Mouse (Mus musculus): ENCODE results near the gene Iqck. TPM values are rescaled to one million over a fixed set of nuclear protein-coding genes. Genes with fewer than 3 reads are reported as not detected.

Gene Iqck
- polyA plus RNA-seq, 1 experiment from 2014 or later = 4.9 TPM

DNA sequence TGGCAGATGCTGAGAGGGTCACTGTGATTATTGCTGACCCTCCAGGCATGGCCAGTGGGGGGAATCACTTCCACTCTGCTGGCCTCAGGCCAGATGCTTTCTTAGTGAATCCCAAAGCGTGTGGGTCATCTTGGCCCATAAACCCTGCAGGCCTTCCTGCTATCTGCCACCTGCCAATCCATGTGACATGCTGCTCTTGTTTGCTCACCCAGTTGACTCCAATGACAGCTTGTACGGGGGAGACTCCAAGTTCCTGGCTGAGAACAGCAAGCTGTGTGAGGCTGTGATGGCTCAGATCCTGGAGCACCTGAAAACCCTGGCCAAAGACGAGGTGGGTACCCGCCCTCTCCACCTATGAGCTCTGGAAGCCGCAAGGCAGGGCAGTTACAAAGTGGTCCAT is 17.7 kb upstream of the Iqck start:
- no peaks in the 10 kb centered on the region for H3K4me1 ChIP-seq
- H3K9ac ChIP-seq = no peak overlapping the region
- no peak overlapping the region for H3K4me2 ChIP-seq (replicated peaks)
- no peak for ATAC-seq (ENCODE audit: low FRiP score)
- no peak overlapping the region for H3K4me3 ChIP-seq
- peaks cover 90% of the 10 kb centered on the region for H3K36me3 ChIP-seq
- no peaks in the 10 kb centered on the region for H3K9me3 ChIP-seq (replicated peaks)
- H3K27me3 ChIP-seq = no peaks in the 10 kb centered on the region
- no peak overlapping the region for H3K27ac ChIP-seq
- WGBS = 88% methylated on average over 5 of the region's 5 CpGs

DNA sequence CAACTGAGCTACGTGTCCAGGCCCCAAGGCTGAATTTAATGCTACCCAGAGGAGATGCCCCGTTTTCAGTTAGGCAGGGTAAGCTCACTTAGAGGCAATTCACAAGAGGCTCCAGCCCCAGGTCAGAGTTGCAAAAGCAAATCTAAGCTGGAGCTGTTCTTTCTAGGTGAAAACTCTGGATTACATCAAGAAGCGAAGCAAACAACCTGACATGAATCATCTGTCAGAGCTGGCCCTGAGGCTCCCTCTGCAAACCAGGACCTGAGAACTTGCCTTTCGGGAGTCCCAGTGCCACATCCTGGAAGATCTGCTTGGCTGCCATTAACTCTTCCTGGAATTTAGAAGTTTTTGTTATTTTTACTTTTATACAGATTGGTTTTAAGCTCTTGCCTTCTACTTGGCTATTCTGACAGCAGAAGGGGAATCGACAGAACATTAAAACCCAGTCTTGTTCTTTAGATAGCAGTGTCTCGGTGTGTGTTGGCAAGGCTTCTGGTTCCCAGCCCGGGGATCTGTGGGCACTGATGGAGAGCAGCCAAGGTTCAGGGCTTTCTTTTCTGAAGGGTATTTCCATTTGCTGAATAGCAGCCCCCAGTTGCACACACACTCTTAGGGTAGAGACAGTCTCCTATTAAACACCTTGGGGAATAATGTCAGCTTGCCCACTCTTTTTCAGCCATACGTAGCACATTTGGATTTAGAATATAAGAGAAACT is 14.4 kb upstream of the Iqck start:
- H3K4me2 ChIP-seq (replicated peaks) = no peak overlapping the region
- ATAC-seq (ENCODE audit: low FRiP score) = no peak
- H3K9ac ChIP-seq = no peak overlapping the region
- H3K4me1 ChIP-seq = no peaks in the 10 kb centered on the region
- H3K4me3 ChIP-seq = no peak overlapping the region
- no peak overlapping the region for H3K27ac ChIP-seq
- H3K27me3 ChIP-seq = no peaks in the 10 kb centered on the region
- H3K9me3 ChIP-seq (replicated peaks) = no peaks in the 10 kb centered on the region
- WGBS = 90% methylated on average over 8 of the region's 8 CpGs
- peaks cover 93% of the 10 kb centered on the region for H3K36me3 ChIP-seq

DNA sequence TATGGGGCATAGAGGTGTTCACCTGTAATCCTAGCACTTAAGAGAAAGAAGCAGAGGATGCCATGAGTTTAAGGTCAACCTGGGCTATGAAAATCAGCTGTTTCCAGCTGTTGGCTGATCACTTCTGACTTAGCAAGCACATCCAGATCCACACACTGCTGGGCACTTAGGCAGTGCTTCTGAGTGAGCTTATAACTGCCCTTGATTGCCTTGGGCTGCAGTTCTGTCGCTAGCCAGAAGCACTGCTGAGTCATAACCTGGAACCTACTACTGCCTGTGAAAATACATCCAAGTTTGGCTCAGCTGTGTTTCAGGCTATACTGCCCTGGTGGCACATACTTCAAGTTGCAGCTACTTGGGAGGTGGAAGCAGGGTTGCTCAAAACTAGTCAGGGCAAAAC is 13.8 kb upstream of the Iqck start:
- peaks cover 93% of the 10 kb centered on the region for H3K36me3 ChIP-seq
- no peaks in the 10 kb centered on the region for H3K27me3 ChIP-seq
- 57% methylated on average over 1 of the region's 1 CpGs for WGBS
- H3K4me1 ChIP-seq = no peaks in the 10 kb centered on the region
- H3K4me3 ChIP-seq = no peak overlapping the region
- no peak overlapping the region for H3K27ac ChIP-seq
- no peaks in the 10 kb centered on the region for H3K9me3 ChIP-seq (replicated peaks)
- H3K9ac ChIP-seq = no peak overlapping the region
- no peak for ATAC-seq (ENCODE audit: low FRiP score)
- H3K4me2 ChIP-seq (replicated peaks) = no peak overlapping the region

DNA sequence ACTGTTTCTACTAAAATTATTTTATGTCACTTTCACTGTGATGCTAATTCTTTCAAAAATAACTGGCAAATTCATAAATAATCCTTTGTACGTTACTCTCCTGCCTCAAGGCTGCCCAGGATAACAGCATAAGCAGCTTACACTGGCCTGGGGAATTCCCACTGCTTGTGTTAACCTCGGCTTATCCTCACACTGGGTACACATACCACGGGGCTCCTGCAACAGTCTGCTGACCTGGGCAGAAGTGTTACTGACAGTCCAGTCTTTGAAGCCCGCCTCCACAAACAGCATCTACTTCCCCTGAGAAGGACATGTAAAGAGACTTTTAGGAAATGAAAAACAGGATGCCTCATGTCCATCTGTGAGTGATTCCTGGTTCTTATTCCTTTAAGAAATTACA is 12.6 kb upstream of the Iqck start:
- H3K27ac ChIP-seq = no peak overlapping the region
- 73% methylated on average over 4 of the region's 4 CpGs for WGBS
- no peak overlapping the region for H3K4me3 ChIP-seq
- H3K27me3 ChIP-seq = no peaks in the 10 kb centered on the region
- H3K36me3 ChIP-seq = peaks cover 92% of the 10 kb centered on the region
- H3K4me2 ChIP-seq (replicated peaks) = no peak overlapping the region
- H3K4me1 ChIP-seq = no peaks in the 10 kb centered on the region
- H3K9me3 ChIP-seq (replicated peaks) = no peaks in the 10 kb centered on the region
- no peak overlapping the region for H3K9ac ChIP-seq
- no peak for ATAC-seq (ENCODE audit: low FRiP score)

DNA sequence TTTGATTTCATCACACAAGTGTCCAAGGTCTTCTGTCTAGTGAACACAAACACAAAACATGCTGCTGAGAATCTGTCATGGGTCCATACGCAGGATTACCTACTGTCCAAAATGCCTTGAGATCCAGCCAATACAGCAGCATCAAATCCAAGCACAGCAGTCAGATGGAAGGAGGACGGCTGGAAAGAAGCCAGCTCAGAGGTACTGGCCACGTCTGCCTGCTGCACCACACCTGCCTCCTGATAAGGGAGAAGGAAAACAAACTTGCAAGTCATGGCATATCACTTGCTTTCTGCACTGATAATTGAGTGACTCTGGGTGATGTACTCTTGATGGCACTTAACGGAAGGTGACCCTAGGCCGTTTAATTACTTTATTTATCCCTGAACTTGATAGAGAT is 10.4 kb upstream of the Iqck start:
- Histone ChIP-seq H3K4me1 (no peaks in the 10 kb centered on the region), H3K27ac (no peak overlapping the region), H3K4me2 (replicated peaks) (no peak overlapping the region), H3K9ac (no peak overlapping the region), H3K36me3 (peaks cover 90% of the 10 kb centered on the region), H3K27me3 (no peaks in the 10 kb centered on the region), H3K4me3 (no peak overlapping the region), H3K9me3 (replicated peaks) (no peaks in the 10 kb centered on the region)
- 92% methylated on average over 5 of the region's 5 CpGs for whole genome bisulfite sequencing
- no peak for ATAC-seq (ENCODE audit: low FRiP score)

DNA sequence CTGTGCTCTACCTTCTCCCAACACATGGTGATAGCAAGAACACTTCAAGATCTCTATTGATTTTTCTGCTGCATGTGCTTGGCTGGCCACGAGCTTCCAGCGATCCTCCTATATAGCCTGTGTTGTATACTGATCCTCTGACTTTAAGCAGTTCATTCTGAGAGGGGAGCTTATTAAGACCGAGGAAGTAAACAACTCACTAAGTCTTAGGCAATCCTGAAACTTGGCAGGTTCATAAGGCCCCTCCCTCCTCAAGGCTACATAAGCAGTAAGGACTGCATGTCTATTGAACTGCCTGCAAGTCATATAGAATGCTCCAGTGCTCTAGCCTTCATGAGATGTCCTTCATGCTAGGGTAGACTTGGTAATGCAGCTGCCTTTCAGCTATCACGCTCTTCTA is 9.2 kb upstream of the Iqck start:
- Histone ChIP-seq H3K27ac (no peak overlapping the region), H3K4me3 (no peak overlapping the region), H3K36me3 (peaks cover 92% of the 10 kb centered on the region), H3K9ac (no peak overlapping the region), H3K27me3 (no peaks in the 10 kb centered on the region), H3K9me3 (replicated peaks) (no peaks in the 10 kb centered on the region), H3K4me2 (replicated peaks) (no peak overlapping the region), H3K4me1 (no peaks in the 10 kb centered on the region)
- ATAC-seq (ENCODE audit: low FRiP score) = no peak
- WGBS = 97% methylated on average over 4 of the region's 4 CpGs

DNA sequence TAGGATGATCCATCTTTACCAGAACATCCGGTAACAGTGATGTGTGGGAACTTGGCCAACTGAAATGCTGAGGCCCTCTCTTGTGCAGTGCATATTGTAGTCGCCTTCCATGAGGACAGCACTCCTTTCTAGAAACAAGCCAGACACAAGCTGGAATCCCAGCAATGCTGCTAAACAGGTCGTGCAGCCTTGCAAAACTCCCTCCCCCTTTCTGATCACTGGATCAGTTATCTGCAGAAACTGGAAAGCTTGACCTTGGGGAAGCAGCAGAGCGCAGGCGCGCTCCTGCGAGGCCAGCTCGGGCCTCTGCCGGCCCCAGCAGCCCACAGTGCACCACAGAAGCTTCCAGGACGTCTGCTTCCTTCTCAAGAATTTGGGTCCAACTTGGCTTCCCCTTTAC is 6.8 kb upstream of the Iqck start:
- ATAC-seq (ENCODE audit: low FRiP score) = no peak
- Histone ChIP-seq H3K4me3 (no peak overlapping the region), H3K9ac (no peak overlapping the region), H3K27me3 (no peaks in the 10 kb centered on the region), H3K4me1 (0 out of 2 replicates have a peak, but pooled peaks cover 4% of the 10 kb centered on the region), H3K4me2 (replicated peaks) (no peak overlapping the region), H3K36me3 (peaks cover 94% of the 10 kb centered on the region), H3K9me3 (replicated peaks) (no peaks in the 10 kb centered on the region), H3K27ac (no peak overlapping the region)
- WGBS = 85% methylated on average over 10 of the region's 10 CpGs

DNA sequence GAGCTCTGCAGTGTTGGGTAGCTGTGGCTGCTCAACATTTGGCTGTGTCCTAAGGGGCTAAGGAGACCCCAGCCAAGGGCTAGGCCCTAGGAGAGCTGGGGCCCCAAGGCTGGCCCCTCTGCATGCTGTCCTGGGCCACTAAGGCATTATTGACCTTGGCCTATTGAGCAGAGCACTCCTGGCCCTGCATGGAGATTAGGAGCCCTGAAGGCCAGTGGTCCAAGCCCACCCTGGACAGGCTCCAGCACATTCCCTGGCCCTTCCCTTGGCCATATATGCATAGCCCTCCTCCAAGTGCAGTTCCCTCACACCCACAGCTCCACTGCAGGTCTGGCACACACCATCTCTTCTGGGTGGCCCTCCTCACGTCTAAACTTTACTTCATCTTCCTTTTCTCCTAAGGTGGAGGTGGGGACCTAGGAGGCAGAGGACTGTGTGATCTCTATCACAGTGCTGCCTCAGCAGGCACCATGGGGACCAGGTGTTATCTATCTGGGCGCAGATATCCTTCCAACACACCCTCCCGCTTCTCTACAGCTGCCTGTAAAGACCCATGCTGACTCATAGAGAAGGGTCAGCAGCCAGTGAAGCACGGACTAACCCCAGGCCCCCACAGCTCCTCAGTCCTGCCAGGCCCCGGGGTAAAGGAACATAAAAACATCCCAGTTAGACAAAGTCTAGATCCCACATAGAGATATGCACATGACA is 5.9 kb upstream of the Iqck start:
- Histone ChIP-seq H3K4me1 (peaks cover 12% of the 10 kb centered on the region), H3K9me3 (replicated peaks) (no peaks in the 10 kb centered on the region), H3K4me2 (replicated peaks) (no peak overlapping the region), H3K27me3 (no peaks in the 10 kb centered on the region), H3K36me3 (peaks cover 85% of the 10 kb centered on the region), H3K4me3 (no peak overlapping the region), H3K27ac (no peak overlapping the region), H3K9ac (no peak overlapping the region)
- WGBS = 88% methylated on average over 5 of the region's 5 CpGs
- no peak for ATAC-seq (ENCODE audit: low FRiP score)

DNA sequence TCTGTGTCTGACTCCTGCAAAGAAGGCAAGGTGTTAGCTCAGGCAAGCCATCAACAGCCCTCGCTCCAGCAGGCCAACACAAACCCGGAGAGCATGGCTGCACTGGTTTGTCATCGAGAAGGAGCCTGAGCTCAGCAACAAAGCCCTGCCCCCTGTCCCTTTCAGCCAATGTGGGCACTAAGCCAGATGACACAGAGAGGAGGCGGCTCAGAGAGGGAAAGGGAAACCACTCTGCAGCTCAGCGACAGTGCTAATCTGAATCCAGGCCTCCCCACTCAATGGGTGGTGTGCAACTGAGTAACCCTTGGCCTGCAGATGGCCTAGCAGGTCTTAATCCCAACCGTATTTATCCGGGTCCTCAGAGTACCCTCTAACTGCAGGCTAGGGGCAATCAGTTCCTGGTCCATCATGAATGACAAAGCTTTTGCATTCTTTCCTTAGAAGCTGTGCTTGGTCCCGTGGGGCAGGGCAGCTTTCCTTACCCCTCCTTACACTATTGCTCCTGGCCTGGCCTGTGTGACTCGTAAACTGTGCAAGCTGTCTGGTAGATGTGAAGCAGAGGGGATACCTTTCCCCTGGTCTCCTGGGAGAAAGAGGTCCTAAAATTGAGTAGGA is 4.8 kb upstream of the Iqck start:
- Histone ChIP-seq H3K9ac (no peak overlapping the region), H3K27me3 (no peaks in the 10 kb centered on the region), H3K4me2 (replicated peaks) (no peak overlapping the region), H3K27ac (no peak overlapping the region), H3K36me3 (peaks cover 74% of the 10 kb centered on the region), H3K4me1 (peaks cover 16% of the 10 kb centered on the region), H3K4me3 (no peak overlapping the region), H3K9me3 (replicated peaks) (no peaks in the 10 kb centered on the region)
- ATAC-seq (ENCODE audit: low FRiP score) = no peak
- WGBS = 84% methylated on average over 9 of the region's 9 CpGs

DNA sequence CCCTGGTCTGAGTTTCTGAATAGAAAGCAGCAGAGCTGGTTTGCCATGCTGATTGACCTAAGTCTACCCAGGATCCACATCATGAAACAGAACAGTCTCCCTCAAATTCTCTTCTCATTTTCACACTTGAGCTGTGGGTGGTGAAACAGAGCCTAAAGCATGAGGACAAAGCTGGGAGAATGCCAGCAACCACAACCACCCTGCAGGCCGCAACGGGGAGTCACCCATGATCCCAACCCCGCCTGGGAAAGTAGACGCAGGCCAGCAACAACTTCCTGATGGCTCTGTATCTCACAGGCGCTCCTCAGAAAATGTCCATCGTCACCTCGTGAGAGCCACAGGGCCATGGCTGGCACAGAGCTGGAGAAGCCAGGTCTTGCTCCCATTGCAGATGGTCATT is 4.0 kb upstream of the Iqck start:
- H3K36me3 ChIP-seq = peaks cover 66% of the 10 kb centered on the region
- H3K27ac ChIP-seq = no peak overlapping the region
- H3K27me3 ChIP-seq = no peaks in the 10 kb centered on the region
- H3K9ac ChIP-seq = no peak overlapping the region
- peaks cover 21% of the 10 kb centered on the region for H3K4me1 ChIP-seq
- no peak for ATAC-seq (ENCODE audit: low FRiP score)
- H3K4me2 ChIP-seq (replicated peaks) = no peak overlapping the region
- no peaks in the 10 kb centered on the region for H3K9me3 ChIP-seq (replicated peaks)
- H3K4me3 ChIP-seq = no peak overlapping the region
- 95% methylated on average over 7 of the region's 7 CpGs for WGBS

DNA sequence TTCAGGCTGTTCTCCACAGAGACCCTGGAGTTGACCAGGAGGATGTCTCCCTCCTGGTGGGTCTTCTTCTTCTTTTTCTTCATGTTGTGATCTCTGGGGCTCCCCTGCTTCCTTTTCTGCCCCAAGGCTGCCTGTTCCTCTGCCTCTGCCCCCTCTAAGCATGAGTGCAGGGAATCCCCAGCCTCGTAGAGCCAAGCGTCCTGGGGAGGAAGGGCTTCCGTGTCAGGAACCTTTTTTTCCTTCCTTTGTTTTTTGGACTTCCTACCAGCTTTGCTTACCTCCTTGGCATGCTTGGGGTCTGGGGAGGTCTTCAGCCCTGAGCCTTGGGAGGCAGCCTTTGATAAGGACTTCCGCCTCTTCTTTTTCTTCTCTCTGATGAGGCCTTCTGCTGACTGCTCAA is 2.9 kb upstream of the Iqck start:
- H3K27ac ChIP-seq = no peak overlapping the region
- no peak overlapping the region for H3K4me2 ChIP-seq (replicated peaks)
- H3K27me3 ChIP-seq = no peaks in the 10 kb centered on the region
- H3K9ac ChIP-seq = no peak overlapping the region
- no peak for ATAC-seq (ENCODE audit: low FRiP score)
- no peak overlapping the region for H3K4me3 ChIP-seq
- H3K4me1 ChIP-seq = peaks cover 21% of the 10 kb centered on the region
- no peaks in the 10 kb centered on the region for H3K9me3 ChIP-seq (replicated peaks)
- peaks cover 57% of the 10 kb centered on the region for H3K36me3 ChIP-seq
- WGBS = 90% methylated on average over 4 of the region's 4 CpGs

DNA sequence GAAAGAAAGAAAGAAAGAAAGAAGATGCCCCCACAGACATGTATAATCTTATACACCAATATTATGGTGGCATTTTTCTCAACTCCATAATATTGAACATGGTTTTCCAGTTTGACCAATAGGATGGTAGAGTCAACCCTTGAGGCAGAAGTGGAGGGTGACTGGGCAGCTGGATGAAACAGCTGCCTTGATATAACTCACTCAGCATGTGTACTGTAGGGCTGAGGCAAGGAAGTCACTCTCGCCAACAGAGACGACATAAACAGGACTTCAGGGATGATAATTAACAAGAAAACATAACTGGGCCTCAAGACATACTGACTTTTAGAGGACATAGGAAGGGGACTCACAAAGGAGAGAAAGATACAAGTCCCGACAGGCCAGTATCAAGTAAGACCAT is 946 bp upstream of the Iqck start:
- Histone ChIP-seq H3K9ac (peak overlapping the region; percentile 76), H3K4me2 (replicated peaks) (peak overlapping the region; percentile 90), H3K4me1 (peaks cover 21% of the 10 kb centered on the region), H3K27ac (no peak overlapping the region), H3K36me3 (peaks cover 42% of the 10 kb centered on the region), H3K4me3 (peak overlapping the region; percentile 90), H3K9me3 (replicated peaks) (no peaks in the 10 kb centered on the region), H3K27me3 (no peaks in the 10 kb centered on the region)
- no peak for ATAC-seq (ENCODE audit: low FRiP score)
- 24% methylated on average over 3 of the region's 3 CpGs for WGBS

Measured in hindbrain, embryonic 12.5 days (tissue).